Mouse (Mus musculus) B cell, adult (primary cell): ENCODE measurements around the gene BC005624. TPM values are rescaled to one million over a fixed set of nuclear protein-coding genes. Genes with fewer than 3 reads are reported as not detected.

ENCODE experiments used
- total RNA-seq: library from RNA; stranded (reverse); gene quantifications from 4 replicates; pipeline ENCODE4 v1.2.4, GENCODE M21; 2023; ENCODE audit not compliant: inconsistent age

BC005624 gene
- 111 to 133 TPM (median 114 TPM) in 4 replicates for total RNA-seq

DNA sequence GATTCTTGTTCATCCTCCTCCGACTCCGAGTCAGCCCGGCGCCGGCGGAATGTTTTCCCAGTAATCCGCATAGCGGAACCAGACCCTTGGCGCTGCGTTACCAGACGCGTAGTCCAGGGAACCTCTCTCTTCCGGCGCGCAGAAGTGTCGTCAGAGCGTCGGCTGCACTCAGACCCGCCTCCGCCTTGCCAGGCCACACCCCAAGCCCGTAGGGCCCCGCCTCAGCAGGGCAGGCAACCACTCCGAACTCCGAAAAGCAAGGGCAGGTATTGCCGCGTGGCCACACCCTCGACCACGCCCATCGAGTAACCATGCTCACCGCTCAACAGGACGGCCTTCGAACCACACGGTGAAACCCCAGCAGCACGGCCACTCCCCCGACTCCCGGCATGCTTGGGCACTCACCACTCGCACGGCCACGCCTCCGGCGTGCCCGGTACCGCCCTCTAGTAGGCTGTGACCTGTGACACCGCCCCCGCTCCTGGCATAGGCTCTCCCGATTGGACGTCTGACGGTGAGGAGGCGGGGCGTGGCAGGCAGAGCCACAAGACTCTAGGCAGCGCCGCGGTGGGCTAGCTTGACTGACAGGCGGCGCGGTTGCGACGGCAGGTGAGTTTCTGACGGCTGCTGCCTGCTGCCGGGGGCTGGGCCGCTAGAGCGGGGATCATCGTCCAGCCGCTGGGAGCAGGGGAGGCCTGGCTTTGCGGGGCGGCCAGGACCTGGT, at the start of gene BC005624, which contains the start of gene Usp20:
BC005624 (minus strand) TSS at position 412 of the 724 bp plus-strand sequence.
Usp20 (plus strand) TSS at position 490 of the 724 bp plus-strand sequence.

GRCm38 (mm10) chr2:30967352-30968327, 14.4 kb downstream of the BC005624 start, which contains the start of gene Tor1a:
Gene Tor1a (minus strand): TSS chr2:30967933.

GRCm38 (mm10) chr2:30952824-30953490, 29.0 kb downstream of the BC005624 start, which contains the start of gene Tor1b:
Gene Tor1b (plus strand): TSS chr2:30952959.

GRCm38 (mm10) chr2:30929483-30930045, 52.4 kb downstream of the BC005624 start, which contains the start of gene Ptges:
Gene Ptges (minus strand): TSS chr2:30929863.

Other genes starting within 250 kb of the BC005624 start
- gene 1700001O22Rik, start 178.5 kb downstream of the BC005624 start, total RNA-seq, result 0.77 to 0.96 TPM in 2 of 4 replicates, not detected in the others
- 29.1 to 35.1 TPM (median 32.4 TPM) in 4 replicates for gene Ntmt1, start 174.4 kb downstream of the BC005624 start, total RNA-seq
- 31.2 to 40.0 TPM (median 36.7 TPM) in 4 replicates for gene Asb6, start 151.9 kb downstream of the BC005624 start, total RNA-seq
- gene Prrx2, start 147.2 kb downstream of the BC005624 start, total RNA-seq, result 0.48 to 0.51 TPM in 2 of 4 replicates, not detected in the others
- gene Ptges, start 52.3 kb downstream of the BC005624 start, total RNA-seq, result not detected in 4 replicates
- gene Tor1b, start 29.2 kb downstream of the BC005624 start, total RNA-seq, result 44.0 to 57.3 TPM (median 56.3 TPM) in 4 replicates
- 37.9 to 42.4 TPM (median 41.0 TPM) in 4 replicates for gene Tor1a, start 14.3 kb downstream of the BC005624 start, total RNA-seq
- 13.9 to 22.1 TPM (median 19.5 TPM) in 4 replicates for gene Usp20, start 78 bp upstream of the BC005624 start, total RNA-seq
- gene Fnbp1, start 159.8 kb upstream of the BC005624 start, total RNA-seq, result 166 to 206 TPM (median 189 TPM) in 4 replicates
- gene Gpr107, start 170.1 kb upstream of the BC005624 start, total RNA-seq, result 65.6 to 80.5 TPM (median 73.1 TPM) in 4 replicates